Mouse (Mus musculus): ENCODE results near the gene Trpc4ap. TPM values are rescaled to one million over a fixed set of nuclear protein-coding genes. Genes with fewer than 3 reads are reported as not detected.

Trpc4ap gene
- total and polyA plus RNA-seq, 2 experiments, result 53.4 to 114 TPM

GRCm38 (mm10) chr2:155652618-155653017 lies 39.6 kb downstream of the Trpc4ap start:
- WGBS, result 98% methylated on average over 5 of the region's 5 CpGs
- Histone ChIP-seq H3K9ac (ENCODE audit: low read depth, low read length) (no peak overlapping the region), H3K27me3 (ENCODE audit: control insufficient read depth, insufficient read depth, low read length) (no peaks in the 10 kb centered on the region), H3K4me3 (ENCODE audit: insufficient read depth, low read depth, low read length) (no peak overlapping the region), H3K79me2 (ENCODE audit: control insufficient read depth, insufficient read depth, low read length) (no peaks in the 10 kb centered on the region), H3K27ac (replicated peaks; ENCODE audit: insufficient read depth, low read depth, low read length) (no peak overlapping the region), H3K36me3 (ENCODE audit: control insufficient read depth, insufficient read depth, low read length) (peaks cover 62% of the 10 kb centered on the region), H3K4me1 (ENCODE audit: control insufficient read depth, insufficient read depth, low read length) (no peaks in the 10 kb centered on the region)
- no peak for TF ChIP-seq CTCF (IDR thresholded peaks at IDR 0.05; ENCODE audit: low read depth, low read length)
- no peak for TF ChIP-seq POLR2A (IDR thresholded peaks at IDR 0.05; ENCODE audit: extremely low read depth, insufficient read depth, low read length)
- DNase-seq (ENCODE audit: extremely low read depth, low read depth, low spot score), result no peak

GRCm38 (mm10) chr2:155645746-155646145 lies 46.4 kb downstream of the Trpc4ap start:
- H3K27ac ChIP-seq (replicated peaks; ENCODE audit: insufficient read depth, low read depth, low read length), result no peak overlapping the region
- TF ChIP-seq CTCF (IDR thresholded peaks at IDR 0.05; ENCODE audit: low read depth, low read length) (no peak), POLR2A (IDR thresholded peaks at IDR 0.05; ENCODE audit: extremely low read depth, insufficient read depth, low read length) (no peak)
- no peak for DNase-seq (ENCODE audit: extremely low read depth, low read depth, low spot score)
- H3K4me3 ChIP-seq (ENCODE audit: insufficient read depth, low read depth, low read length), result no peak overlapping the region
- 93% methylated on average over 7 of the region's 7 CpGs for WGBS
- peaks cover 15% of the 10 kb centered on the region for H3K4me1 ChIP-seq (ENCODE audit: control insufficient read depth, insufficient read depth, low read length)
- H3K79me2 ChIP-seq (ENCODE audit: control insufficient read depth, insufficient read depth, low read length), result no peaks in the 10 kb centered on the region
- peaks cover 27% of the 10 kb centered on the region for H3K36me3 ChIP-seq (ENCODE audit: control insufficient read depth, insufficient read depth, low read length)
- H3K27me3 ChIP-seq (ENCODE audit: control insufficient read depth, insufficient read depth, low read length), result no peaks in the 10 kb centered on the region
- no peak overlapping the region for H3K9ac ChIP-seq (ENCODE audit: low read depth, low read length)

GRCm38 (mm10) chr2:155641540-155642472 lies 50.4 kb downstream of the Trpc4ap start:
- Histone ChIP-seq H3K27me3 (ENCODE audit: control insufficient read depth, insufficient read depth, low read length) (no peaks in the 10 kb centered on the region), H3K4me1 (ENCODE audit: control insufficient read depth, insufficient read depth, low read length) (peaks cover 40% of the 10 kb centered on the region), H3K79me2 (ENCODE audit: control insufficient read depth, insufficient read depth, low read length) (no peaks in the 10 kb centered on the region), H3K4me3 (ENCODE audit: insufficient read depth, low read depth, low read length) (no peak overlapping the region), H3K9ac (ENCODE audit: low read depth, low read length) (peak overlapping the region; percentile 17; the same call in 1 of the 2 replicates), H3K27ac (replicated peaks; ENCODE audit: insufficient read depth, low read depth, low read length) (peak overlapping the region; percentile 85), H3K36me3 (ENCODE audit: control insufficient read depth, insufficient read depth, low read length) (peaks cover 10% of the 10 kb centered on the region)
- 37% methylated on average over 18 of the region's 18 CpGs for WGBS
- TF ChIP-seq POLR2A (IDR thresholded peaks at IDR 0.05; ENCODE audit: extremely low read depth, insufficient read depth, low read length) (no peak), CTCF (IDR thresholded peaks at IDR 0.05; ENCODE audit: low read depth, low read length) (0 out of 2 replicates have a peak, but pooled peaks have one; percentile 0)
- DNase-seq (ENCODE audit: extremely low read depth, low read depth, low spot score), result peak; percentile 96

GRCm38 (mm10) chr2:155640656-155641055 lies 51.5 kb downstream of the Trpc4ap start:
- Histone ChIP-seq H3K4me1 (ENCODE audit: control insufficient read depth, insufficient read depth, low read length) (peaks cover 40% of the 10 kb centered on the region), H3K27me3 (ENCODE audit: control insufficient read depth, insufficient read depth, low read length) (no peaks in the 10 kb centered on the region), H3K79me2 (ENCODE audit: control insufficient read depth, insufficient read depth, low read length) (no peaks in the 10 kb centered on the region), H3K27ac (replicated peaks; ENCODE audit: insufficient read depth, low read depth, low read length) (peak overlapping the region; percentile 85), H3K9ac (ENCODE audit: low read depth, low read length) (peak overlapping the region; percentile 27; the same call in 1 of the 2 replicates), H3K36me3 (ENCODE audit: control insufficient read depth, insufficient read depth, low read length) (peaks cover 8% of the 10 kb centered on the region), H3K4me3 (ENCODE audit: insufficient read depth, low read depth, low read length) (no peak overlapping the region)
- peak; percentile 93 for DNase-seq (ENCODE audit: extremely low read depth, low read depth, low spot score)
- TF ChIP-seq POLR2A (IDR thresholded peaks at IDR 0.05; ENCODE audit: extremely low read depth, insufficient read depth, low read length), result no peak
- WGBS, result 38% methylated on average over 6 of the region's 6 CpGs

- H3K27ac ChIP-seq (replicated peaks; ENCODE audit: insufficient read depth, low read depth, low read length), result peak overlapping the region; percentile 42
- peak; percentile 96 for DNase-seq (ENCODE audit: extremely low read depth, low read depth, low spot score)
- no peak for TF ChIP-seq CTCF (IDR thresholded peaks at IDR 0.05; ENCODE audit: low read depth, low read length)
- TF ChIP-seq POLR2A (IDR thresholded peaks at IDR 0.05; ENCODE audit: extremely low read depth, insufficient read depth, low read length), result no peak
Observed at GRCm38 (mm10) chr2:155637411-155637810, 54.8 kb downstream of the Trpc4ap start.

GRCm38 (mm10) chr2:155636881-155637280 lies 55.3 kb downstream of the Trpc4ap start:
- TF ChIP-seq CTCF (IDR thresholded peaks at IDR 0.05; ENCODE audit: low read depth, low read length) (no peak), POLR2A (IDR thresholded peaks at IDR 0.05; ENCODE audit: extremely low read depth, insufficient read depth, low read length) (no peak)
- no peak overlapping the region for H3K9ac ChIP-seq (ENCODE audit: low read depth, low read length)
- H3K36me3 ChIP-seq (ENCODE audit: control insufficient read depth, insufficient read depth, low read length), result peaks cover 11% of the 10 kb centered on the region; the same call in 1 of the 2 replicates
- no peak overlapping the region for H3K4me3 ChIP-seq (ENCODE audit: insufficient read depth, low read depth, low read length)
- H3K27me3 ChIP-seq (ENCODE audit: control insufficient read depth, insufficient read depth, low read length), result no peaks in the 10 kb centered on the region
- no peak overlapping the region for H3K27ac ChIP-seq (replicated peaks; ENCODE audit: insufficient read depth, low read depth, low read length)
- DNase-seq (ENCODE audit: extremely low read depth, low read depth, low spot score), result peak; percentile 48
- H3K4me1 ChIP-seq (ENCODE audit: control insufficient read depth, insufficient read depth, low read length), result peaks cover 34% of the 10 kb centered on the region
- no peaks in the 10 kb centered on the region for H3K79me2 ChIP-seq (ENCODE audit: control insufficient read depth, insufficient read depth, low read length)

More at GRCm38 (mm10) chr2:155637411-155637810, 54.8 kb downstream of the Trpc4ap start:
- Histone ChIP-seq H3K36me3 (ENCODE audit: control insufficient read depth, insufficient read depth, low read length) (peaks cover 11% of the 10 kb centered on the region; the same call in 1 of the 2 replicates), H3K9ac (ENCODE audit: low read depth, low read length) (no peak overlapping the region), H3K4me1 (ENCODE audit: control insufficient read depth, insufficient read depth, low read length) (peaks cover 39% of the 10 kb centered on the region), H3K4me3 (ENCODE audit: insufficient read depth, low read depth, low read length) (no peak overlapping the region), H3K79me2 (ENCODE audit: control insufficient read depth, insufficient read depth, low read length) (no peaks in the 10 kb centered on the region), H3K27me3 (ENCODE audit: control insufficient read depth, insufficient read depth, low read length) (no peaks in the 10 kb centered on the region)
- WGBS, result 32% methylated on average over 4 of the region's 4 CpGs
